Mouse (Mus musculus) hindbrain, postnatal 0 days (tissue): ENCODE measurements around the gene B3galt6. TPM values are rescaled to one million over a fixed set of nuclear protein-coding genes. Genes with fewer than 3 reads are reported as not detected.

Experiments
- ATAC-seq: fragments of 200-750 bp; cut with Nextera tagmentation; 2 replicates; pipeline ENCODE4 v1.8.0; 2017; ENCODE audit warnings: mild to moderate bottlenecking, moderate TSS enrichment, moderate library complexity
- DNase-seq: peaks from one replicate; pipeline ENCODE4 v3.0.0-alpha.2; 2015; ENCODE audit warnings: low spot score
- H3K27ac ChIP-seq: fragments of 300-500 bp; sonication (generic); 2 replicates; pipeline ENCODE4 v1.5.1; 2014; ENCODE audit warnings: mild to moderate bottlenecking
- H3K27me3 ChIP-seq: fragments of 300-500 bp; sonication (generic); 2 replicates; pipeline ENCODE4 v1.6.1; 2014; ENCODE audit warnings: low read length, mixed read lengths; ENCODE audit not compliant: insufficient read depth
- H3K36me3 ChIP-seq: fragments of 300-500 bp; sonication (generic); 2 replicates; pipeline ENCODE4 v1.6.1; 2014; ENCODE audit warnings: low read length, mixed read lengths; ENCODE audit not compliant: insufficient read depth
- H3K4me1 ChIP-seq: fragments of 300-500 bp; sonication (generic); 2 replicates; pipeline ENCODE4 v1.6.1; 2014; ENCODE audit warnings: antibody characterized with exemption, low read length, mixed read lengths; ENCODE audit not compliant: insufficient read depth
- H3K4me2 ChIP-seq: fragments of 300-500 bp; sonication (generic); 2 replicates; pipeline ENCODE4 v1.6.1; 2014; ENCODE audit warnings: low read depth, mild to moderate bottlenecking, low read length, moderate library complexity, mixed read lengths
- H3K4me3 ChIP-seq: fragments of 300-500 bp; sonication (generic); 2 replicates; pipeline ENCODE4 v1.5.1; 2014; ENCODE audit warnings: low read length
- H3K9ac ChIP-seq: fragments of 300-500 bp; sonication (generic); replicated peaks from 2 replicates; pipeline ENCODE4 v1.6.1; 2014; ENCODE audit warnings: mild to moderate bottlenecking, low read length, moderate library complexity, mixed read lengths
- H3K9me3 ChIP-seq: fragments of 300-500 bp; sonication (generic); 2 replicates; pipeline ENCODE4 v1.6.1; 2016; ENCODE audit warnings: low read length, mixed read lengths
- CTCF ChIP-seq: IDR thresholded peaks from 2 replicates; pipeline ENCODE4 v1.5.1; 2016; ENCODE audit warnings: antibody characterized with exemption, control low read depth, low read depth
- WGBS: fragments of 180-500 bp; shearing (Covaris S2); extraction: QIAGEN DNeasy Blood & Tissue Kit; methylation state at CpG from one replicate; pipeline ENCODE4 v1.1.7; 2014; 5-methylcytosine and 5-hydroxymethylcytosine counted together
- polyA plus RNA-seq: library from polyadenylated mRNA; unstranded; fragments of >200 nt; fragmentation: Nextera tagmentation; extraction: Ambion mirVana; gene quantifications from 2 replicates; pipeline ENCODE4 v1.2.1, GENCODE M21; 2015
- total RNA-seq: library from RNA; depleted of rRNA; stranded (reverse); fragments of >200 nt; gene quantifications from 2 replicates; pipeline ENCODE4 v1.2.3, GENCODE M21; 2014

Gene B3galt6
- total and polyA plus RNA-seq, 2 experiments from 2014 or later = 26.1 to 56.8 TPM

- H3K9me3 ChIP-seq = no peaks in the 10 kb centered on the region
- peaks cover 20% of the 10 kb centered on the region for H3K4me1 ChIP-seq
- DNase-seq (no peak), ATAC-seq (peak; percentile 28)
- peak overlapping the region; percentile 53 for H3K4me3 ChIP-seq
- peak overlapping the region; percentile 81 for H3K4me2 ChIP-seq
- H3K9ac ChIP-seq = peak overlapping the region; percentile 65
- H3K27ac ChIP-seq = peak overlapping the region; percentile 84
- TF ChIP-seq CTCF = no peak
- H3K27me3 ChIP-seq = peaks cover 11% of the 10 kb centered on the region
- 9% methylated on average over 7 of the region's 7 CpGs for WGBS
- H3K36me3 ChIP-seq = peaks cover 10% of the 10 kb centered on the region
These were observed 38.8 kb upstream of the B3galt6 start for GRCm38 (mm10) chr4:156031255-156031592.

DNA sequence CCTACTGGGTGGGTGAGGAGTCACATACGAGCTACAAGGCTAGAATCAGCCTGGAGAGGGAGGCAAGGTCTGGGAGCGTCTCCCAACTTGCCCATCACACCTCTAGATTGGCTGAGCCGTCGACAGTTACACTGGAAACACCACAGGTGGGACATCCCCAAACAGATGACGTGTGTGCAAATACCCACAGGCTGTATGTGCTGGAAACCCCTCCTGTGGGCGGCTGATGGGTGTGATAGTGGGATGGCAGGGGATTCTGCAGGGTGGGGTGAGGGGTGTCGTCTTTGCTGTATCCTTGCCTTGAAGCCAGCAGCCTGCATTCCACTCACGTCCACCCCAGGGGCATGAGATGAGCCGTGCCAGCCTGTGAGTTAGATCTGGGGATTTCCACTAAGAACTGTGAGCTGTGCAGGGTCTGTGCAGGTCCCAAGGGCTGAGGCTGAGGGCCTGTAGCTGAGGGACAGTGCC lies 38.2 kb upstream of the B3galt6 start:
- Histone ChIP-seq H3K27ac (peak overlapping the region; percentile 84), H3K9ac (peak overlapping the region; percentile 65), H3K4me3 (peak overlapping the region; percentile 53), H3K36me3 (peaks cover 14% of the 10 kb centered on the region), H3K27me3 (peaks cover 5% of the 10 kb centered on the region), H3K9me3 (no peaks in the 10 kb centered on the region), H3K4me2 (peak overlapping the region; percentile 81), H3K4me1 (peaks cover 20% of the 10 kb centered on the region)
- 52% methylated on average over 9 of the region's 9 CpGs for WGBS
- DNase-seq (peak; percentile 12), ATAC-seq (peak; percentile 16; the same call in 1 of the 2 replicates)
- peak; percentile 31 for TF ChIP-seq CTCF

DNA sequence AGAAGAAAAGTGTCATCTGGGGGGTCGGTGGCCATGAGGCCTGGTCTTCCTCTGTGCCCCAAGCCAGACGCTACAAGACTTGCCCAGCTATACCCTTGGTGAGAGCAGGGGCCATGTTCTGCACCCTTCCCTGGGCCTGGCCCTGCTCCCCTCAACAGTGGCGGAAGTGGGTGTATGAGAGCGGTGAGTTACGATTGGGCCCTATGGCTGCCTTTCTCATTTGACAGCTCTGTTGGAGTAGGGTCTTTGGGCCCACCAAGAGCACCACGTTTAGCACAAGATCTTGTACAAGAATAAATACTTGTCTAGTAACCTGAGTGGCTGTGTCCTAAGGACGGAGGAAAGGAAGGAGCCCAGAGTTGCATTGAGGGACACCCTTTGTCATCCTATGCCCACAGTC lies 36.1 kb upstream of the B3galt6 start:
- H3K4me3 ChIP-seq = no peak overlapping the region
- DNase-seq (no peak), ATAC-seq (no peak)
- no peak overlapping the region for H3K9ac ChIP-seq
- H3K36me3 ChIP-seq = peaks cover 15% of the 10 kb centered on the region
- H3K9me3 ChIP-seq = no peaks in the 10 kb centered on the region
- no peak overlapping the region for H3K27ac ChIP-seq
- H3K4me2 ChIP-seq = no peak overlapping the region
- 90% methylated on average over 7 of the region's 7 CpGs for WGBS
- no peak for TF ChIP-seq CTCF
- H3K27me3 ChIP-seq = no peaks in the 10 kb centered on the region
- peaks cover 20% of the 10 kb centered on the region for H3K4me1 ChIP-seq

DNA sequence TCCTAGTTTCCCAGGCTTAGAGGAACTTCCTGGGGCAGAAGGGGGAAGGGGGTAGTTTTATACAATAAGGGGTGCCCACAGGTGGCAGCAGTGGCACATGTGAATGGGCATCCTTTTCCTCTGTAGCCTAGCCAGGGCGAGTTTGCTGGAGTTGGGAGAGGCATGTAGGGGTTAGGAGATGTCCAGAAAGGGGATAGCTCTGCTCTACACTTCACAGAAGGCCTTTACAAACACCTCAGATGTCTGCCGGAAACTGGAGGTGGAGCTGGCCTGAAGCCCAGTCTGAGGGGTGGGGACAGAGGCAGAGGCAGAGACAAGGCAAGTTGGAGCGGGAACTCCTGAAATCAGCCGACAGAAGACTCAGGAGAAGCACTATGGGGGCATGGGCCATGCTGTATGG lies 33.6 kb upstream of the B3galt6 start, which contains the start of gene Tnfrsf18:
Tnfrsf18 (plus strand) TSS at position 152 of the 400 bp plus-strand sequence.
- Histone ChIP-seq H3K9me3 (no peaks in the 10 kb centered on the region), H3K4me2 (no peak within 1 kb of the TSS), H3K27me3 (no peaks in the 10 kb centered on the region), H3K9ac (no peak within 1 kb of the TSS), H3K36me3 (peaks cover 15% of the 10 kb centered on the region), H3K27ac (no peak within 1 kb of the TSS), H3K4me1 (peaks cover 8% of the 10 kb centered on the region; the same call in 1 of the 2 replicates), H3K4me3 (no peak within 1 kb of the TSS)
- peak; percentile 17; the same call in 1 of the 2 replicates for TF ChIP-seq CTCF
- DNase-seq = no peak
- 50% methylated on average over 4 of the region's 4 CpGs for WGBS
- no peak for ATAC-seq

DNA sequence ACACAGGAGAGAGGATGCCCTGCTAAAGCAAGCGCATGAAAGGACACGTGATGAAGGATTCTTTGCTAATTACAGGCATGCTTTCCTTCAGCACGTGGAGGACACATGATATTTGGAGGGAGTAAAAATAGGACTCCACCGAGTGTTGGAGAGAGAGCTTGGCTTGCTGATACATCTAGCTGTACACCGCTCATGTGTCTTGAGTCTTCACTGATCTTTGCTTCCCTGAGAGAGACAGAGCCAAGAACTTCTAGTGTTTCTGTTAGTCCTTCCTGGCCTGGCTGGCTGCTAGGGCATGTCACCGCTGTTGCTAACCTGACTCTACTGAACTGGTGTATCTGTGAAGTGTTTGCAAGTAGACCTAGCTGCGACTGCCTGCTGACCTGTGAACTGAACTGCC lies 31.7 kb upstream of the B3galt6 start:
- 93% methylated on average over 7 of the region's 7 CpGs for WGBS
- Histone ChIP-seq H3K27ac (no peak overlapping the region), H3K9me3 (no peaks in the 10 kb centered on the region), H3K9ac (no peak overlapping the region), H3K36me3 (peaks cover 15% of the 10 kb centered on the region), H3K4me1 (no peaks in the 10 kb centered on the region), H3K27me3 (no peaks in the 10 kb centered on the region), H3K4me3 (no peak overlapping the region), H3K4me2 (no peak overlapping the region)
- DNase-seq = no peak
- ATAC-seq = no peak
- TF ChIP-seq CTCF = no peak

DNA sequence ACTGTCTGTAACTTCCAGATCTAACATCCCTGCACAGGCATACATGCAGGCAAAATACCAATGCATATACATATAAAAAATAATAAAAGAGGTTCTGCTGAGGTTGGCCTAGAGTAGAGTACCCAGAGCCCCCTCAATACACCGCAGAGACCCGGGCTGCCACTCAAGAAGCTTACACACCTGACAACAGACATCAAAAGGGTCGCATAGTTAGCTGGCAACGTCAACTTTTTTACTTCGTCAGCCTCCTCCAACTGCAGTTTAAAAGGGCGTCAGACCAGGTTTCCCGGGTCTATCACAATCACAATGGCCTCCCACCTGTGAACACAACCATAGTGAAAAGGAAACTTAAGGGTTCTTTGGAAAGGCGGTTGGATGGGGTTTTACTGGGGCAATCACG lies 31.1 kb upstream of the B3galt6 start:
- H3K27ac ChIP-seq = no peak overlapping the region
- H3K27me3 ChIP-seq = no peaks in the 10 kb centered on the region
- H3K4me1 ChIP-seq = no peaks in the 10 kb centered on the region
- ATAC-seq = no peak
- no peak overlapping the region for H3K9ac ChIP-seq
- no peak for TF ChIP-seq CTCF
- peaks cover 15% of the 10 kb centered on the region for H3K36me3 ChIP-seq
- DNase-seq = no peak
- WGBS = 86% methylated on average over 9 of the region's 9 CpGs
- no peak overlapping the region for H3K4me2 ChIP-seq
- no peaks in the 10 kb centered on the region for H3K9me3 ChIP-seq
- H3K4me3 ChIP-seq = no peak overlapping the region

DNA sequence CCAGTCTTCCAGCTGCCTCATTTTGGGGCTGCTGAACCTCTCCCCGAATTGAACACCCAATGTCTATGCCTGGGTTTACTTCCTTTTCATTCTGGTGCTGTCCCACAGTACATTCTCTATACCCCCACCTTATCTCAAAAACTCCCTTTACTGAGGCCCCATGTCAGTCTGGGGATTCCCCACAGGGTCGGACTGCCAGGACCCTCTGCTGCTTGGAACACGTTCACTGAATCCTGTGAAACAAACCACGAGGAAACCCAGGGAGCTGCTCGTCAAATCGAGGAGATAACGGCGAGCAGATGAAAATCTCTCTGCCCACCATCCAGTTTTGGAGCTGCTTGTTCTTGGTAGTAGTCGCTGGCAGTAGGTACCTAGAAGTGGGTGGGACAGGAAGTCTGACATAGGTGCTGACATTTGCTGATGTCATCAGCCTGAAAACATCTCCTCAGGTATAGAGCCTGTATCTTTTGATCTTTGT lies 29.5 kb upstream of the B3galt6 start:
- Histone ChIP-seq H3K27me3 (no peaks in the 10 kb centered on the region), H3K4me1 (no peaks in the 10 kb centered on the region), H3K9me3 (no peaks in the 10 kb centered on the region), H3K4me2 (no peak overlapping the region), H3K27ac (no peak overlapping the region), H3K9ac (no peak overlapping the region), H3K36me3 (peaks cover 9% of the 10 kb centered on the region), H3K4me3 (no peak overlapping the region)
- no peak for TF ChIP-seq CTCF
- WGBS = 82% methylated on average over 9 of the region's 9 CpGs
- no peak for ATAC-seq
- DNase-seq = no peak
